Mouse (Mus musculus): ENCODE measurements around the gene Gm10681. TPM values are rescaled to one million over a fixed set of nuclear protein-coding genes. Genes with fewer than 3 reads are reported as not detected.
A peak's percentile ranks its signal among the peaks of the same experiment; 100 is the strongest.
"Not testable (repeated sequence)": the region's sequence is repeated elsewhere in the genome, so short reads cannot be mapped to it uniquely, and the experiment has no call there.

The Gm10681 gene
- not detected for total RNA-seq (2021)

DNA sequence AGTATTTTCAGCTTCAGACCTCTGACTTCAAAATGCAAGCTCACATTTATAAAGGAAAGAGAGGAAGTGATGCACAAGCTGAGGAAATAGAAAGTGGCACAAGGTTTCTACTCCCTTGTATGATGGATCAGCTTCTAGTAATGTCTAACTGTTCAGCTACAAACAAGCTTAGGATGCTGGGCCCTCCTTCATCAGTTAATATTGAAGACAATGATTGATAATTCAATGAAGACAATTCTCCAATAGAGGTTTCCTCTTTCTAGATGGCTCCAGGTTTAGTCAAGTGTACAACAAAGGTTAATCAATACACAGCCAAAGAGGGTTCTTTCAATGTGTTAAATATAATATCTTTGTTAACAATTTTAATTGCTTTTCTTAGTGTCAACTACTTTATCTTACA lies at the start of gene Gm10681:
Gm10681 (minus strand) TSS at position 101 of the 400 bp plus-strand sequence.
- DNase-seq = no peak
- intact Hi-C loops (cut with DNase I) = no loop called here

DNA sequence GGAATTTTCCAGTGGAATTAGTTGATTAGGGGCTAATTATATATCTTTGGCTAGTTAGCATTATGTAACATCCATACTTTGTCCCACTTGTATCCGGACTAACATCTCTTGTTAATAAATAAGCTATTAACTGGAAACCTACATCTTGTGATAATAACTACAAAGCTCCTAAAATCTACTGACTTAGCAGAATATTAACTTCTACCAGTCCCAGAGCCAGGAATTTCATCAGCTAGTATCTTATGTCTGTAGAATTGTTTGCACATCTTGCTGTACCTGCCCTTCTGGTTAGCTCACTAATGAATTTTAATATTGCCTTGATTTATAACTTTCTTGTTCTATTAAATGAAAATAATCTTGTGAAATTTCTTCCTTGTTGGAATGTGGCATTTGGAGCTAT lies 46.5 kb upstream of the Gm10681 start:
- no peak for DNase-seq
- intact Hi-C loops (cut with DNase I) = no loop called here

DNA sequence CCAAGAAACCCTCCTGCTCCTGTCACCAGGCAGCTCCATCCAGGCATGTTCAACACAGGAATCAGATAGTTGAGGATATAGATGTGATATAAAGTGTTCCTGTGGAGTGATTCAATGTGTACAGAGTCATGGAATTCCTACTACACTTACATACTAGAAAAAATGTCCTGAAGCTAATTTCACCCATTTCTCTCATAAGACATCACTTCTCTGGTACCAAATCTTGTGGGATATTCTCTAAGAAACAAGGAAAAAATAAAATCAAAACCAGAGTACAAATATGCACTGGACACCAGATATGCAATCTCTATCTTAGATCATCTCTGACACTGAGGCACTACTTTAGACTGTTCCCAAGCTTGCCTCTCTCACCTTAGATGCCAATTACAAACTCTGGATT lies 41.5 kb upstream of the Gm10681 start, which contains the start of gene Hsd3b5:
Hsd3b5 (minus strand) TSS at position 101 of the 400 bp plus-strand sequence.
- no peak for DNase-seq
- intact Hi-C loops (cut with DNase I) = no loop called here

DNA sequence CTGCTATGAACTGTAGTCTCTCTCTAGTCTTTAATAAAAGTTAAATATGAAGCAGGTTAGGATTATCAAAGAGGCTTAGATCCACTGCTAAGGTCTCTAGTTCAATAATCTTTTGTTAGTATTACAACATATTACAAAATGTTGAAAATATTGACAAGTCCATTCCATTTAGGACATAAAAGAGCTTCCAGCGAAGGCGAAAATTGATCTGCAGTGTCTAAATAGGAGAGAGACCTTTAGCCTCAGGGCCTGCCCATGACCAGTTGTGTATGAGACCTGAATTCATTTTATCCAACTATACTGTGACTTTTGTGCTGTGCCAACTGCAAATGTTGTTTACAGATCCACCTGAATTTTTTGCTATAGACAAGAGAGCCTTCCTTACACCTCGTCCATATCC lies 41.0 kb upstream of the Gm10681 start:
- intact Hi-C loops (cut with DNase I) = no loop called here
- DNase-seq = no peak

DNA sequence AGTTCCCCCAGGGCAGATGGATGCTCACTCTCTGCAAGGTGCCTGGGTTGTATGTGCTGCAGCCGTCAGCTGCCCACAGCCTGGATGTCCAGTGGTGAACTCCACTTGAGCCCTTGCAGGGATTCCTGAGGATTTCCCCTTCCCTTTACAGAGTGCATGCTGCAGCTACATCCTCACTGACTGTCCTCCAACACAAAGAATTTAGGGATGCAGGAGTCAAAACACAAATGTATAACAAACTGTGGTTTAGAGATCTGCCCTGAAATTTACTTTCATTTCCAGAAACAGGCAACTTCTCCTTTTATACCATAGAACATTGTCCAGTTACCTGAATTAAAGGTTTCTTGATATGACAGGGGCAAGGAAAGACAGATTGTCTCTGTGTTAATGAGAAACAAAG lies 28.2 kb upstream of the Gm10681 start:
- DNase-seq; intact Hi-C loops (cut with DNase I): not testable (repeated sequence)

DNA sequence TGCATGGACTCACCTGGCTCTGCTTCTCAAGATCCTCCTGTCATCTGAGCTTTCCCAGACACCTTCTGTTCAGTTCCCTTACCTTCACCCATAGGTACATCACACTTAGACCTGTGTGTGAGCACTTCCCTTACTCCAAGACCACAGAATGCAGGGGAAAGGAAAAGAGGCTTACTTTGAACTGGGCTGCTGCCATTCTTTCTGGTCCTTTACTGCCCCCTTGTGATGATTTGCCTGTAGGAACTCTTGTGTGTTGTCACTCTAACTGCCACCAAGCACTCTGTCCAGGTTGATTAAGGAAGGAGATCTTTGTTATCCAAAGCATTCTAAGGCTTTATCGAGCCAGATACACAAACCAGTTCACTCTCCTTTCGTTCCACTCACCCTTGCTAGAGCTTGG lies 27.6 kb upstream of the Gm10681 start:
- intact Hi-C loops (cut with DNase I); DNase-seq: not testable (repeated sequence)

DNA sequence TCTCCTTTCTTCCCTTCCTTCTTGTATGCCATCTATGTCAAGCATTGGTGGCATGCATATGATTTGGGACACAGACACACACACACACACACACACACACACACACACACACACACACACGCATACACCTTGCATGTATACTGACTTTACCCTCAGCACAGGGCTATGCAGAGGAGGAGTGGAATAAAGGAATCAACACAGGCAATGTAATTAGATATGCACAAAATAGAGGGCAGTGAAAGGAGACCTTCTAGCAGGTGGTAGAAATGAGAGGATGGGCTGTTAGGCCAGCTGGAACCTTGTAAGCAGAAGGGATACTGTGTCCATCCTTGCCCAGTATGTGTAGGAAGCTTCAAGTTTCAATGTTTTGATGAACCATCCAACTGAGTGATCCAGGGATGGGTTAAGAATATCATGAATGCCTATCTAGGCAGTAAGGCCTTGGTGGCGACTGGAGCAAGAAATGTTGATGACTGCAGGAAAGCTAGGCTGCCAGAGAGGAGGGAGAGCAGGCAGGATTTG lies 25.9 kb upstream of the Gm10681 start:
- intact Hi-C loops (cut with DNase I); DNase-seq: not testable (repeated sequence)

DNA sequence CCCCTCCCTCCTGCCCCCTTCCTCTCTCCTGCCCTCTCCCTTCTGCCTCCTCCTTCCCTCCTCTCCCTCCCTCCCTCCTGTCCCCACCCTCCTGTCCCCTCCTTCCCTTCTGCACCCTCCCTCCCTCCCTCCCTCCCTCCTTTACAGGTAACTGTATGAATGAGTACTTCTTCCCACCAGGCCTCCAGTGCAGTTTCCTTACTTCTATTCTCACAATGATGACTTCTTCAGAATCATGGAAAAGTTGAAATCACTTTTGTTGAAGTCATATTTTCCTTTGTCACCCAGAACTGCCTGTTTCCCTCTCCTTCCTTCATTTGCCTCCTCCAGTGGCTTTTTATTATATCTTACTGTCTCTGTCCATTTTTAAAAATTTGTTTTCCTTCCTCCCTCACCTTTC lies 25.4 kb upstream of the Gm10681 start:
- no peak for DNase-seq
- intact Hi-C loops (cut with DNase I) = no loop called here

DNA sequence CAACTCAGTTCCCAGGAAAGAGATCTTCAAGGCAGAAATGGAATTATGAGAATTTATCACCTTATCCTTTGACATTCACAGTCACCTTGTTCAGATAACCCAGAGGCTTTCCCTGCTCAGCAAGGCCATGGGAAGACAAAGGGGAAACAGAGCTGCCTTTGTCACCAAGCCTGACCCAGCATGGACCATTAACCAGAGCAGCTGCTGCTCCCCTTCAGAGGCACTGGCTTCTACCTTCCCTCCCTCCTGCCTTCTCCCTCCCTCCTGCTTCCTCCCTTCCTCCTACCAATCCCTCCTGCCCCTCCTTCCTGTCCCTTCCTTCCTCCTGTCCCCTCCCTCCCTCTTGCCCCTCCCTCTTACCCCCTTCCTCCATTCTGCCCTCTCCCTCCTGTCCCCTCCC lies 24.9 kb upstream of the Gm10681 start:
- intact Hi-C loops (cut with DNase I); DNase-seq: not testable (repeated sequence)

DNA sequence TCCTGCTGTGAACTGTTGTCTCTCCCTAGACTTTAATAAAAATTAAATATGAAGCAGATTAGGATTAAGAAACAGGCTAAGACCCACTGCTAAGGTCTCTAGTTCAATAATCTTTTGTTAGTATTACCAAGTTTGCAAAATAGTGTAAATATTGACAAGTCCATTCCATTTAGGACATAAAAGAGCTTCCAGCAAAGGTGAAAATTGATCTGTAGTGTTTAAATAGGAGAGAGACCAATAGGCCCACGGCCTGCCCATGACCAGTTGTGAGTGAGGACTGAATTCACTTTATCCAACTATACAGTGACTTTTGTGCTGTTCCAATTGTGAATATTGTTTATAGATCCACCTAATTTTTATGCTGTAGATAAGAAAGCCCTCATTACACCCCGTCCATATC lies 886 bp downstream of the Gm10681 start:
- no peak for DNase-seq
- intact Hi-C loops (cut with DNase I) = no loop called here

DNA sequence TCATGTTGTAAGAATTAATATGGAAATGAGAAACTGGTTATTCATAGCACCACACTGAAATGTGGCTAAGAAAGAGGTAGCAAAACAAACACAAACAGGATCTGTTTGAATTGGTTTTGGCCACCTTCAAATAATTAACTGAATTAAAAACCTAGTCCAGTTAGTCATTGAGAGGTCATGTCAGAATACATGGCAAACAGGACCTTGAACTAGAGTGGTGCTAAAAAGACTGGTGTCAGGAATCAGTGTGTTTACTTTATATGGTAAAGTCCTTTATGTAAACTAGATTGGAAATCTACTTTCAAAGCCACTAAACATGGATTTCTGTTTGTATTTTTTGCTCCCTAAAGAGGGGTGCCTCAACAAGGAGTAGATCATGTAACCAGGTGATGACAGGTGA lies 6.0 kb downstream of the Gm10681 start:
- DNase-seq; intact Hi-C loops (cut with DNase I): not testable (repeated sequence)

DNA sequence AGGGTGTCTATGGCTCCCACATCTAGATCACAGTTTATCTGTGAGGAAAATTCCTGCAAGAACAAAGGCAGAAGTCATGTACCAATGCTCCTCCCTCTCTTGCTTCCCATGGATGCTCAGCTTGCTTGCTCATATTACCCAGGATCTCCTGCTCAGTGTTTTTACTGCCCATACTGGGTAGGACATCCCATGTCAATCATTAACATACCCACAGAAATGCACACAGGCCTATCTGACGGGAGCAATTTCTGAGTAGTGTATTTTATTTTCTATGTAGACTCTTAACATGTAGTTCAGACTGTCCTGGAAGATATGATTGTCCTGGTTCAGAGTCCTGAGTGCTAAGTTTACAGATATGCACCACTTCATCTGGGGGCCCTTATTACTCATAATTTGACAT lies 6.4 kb downstream of the Gm10681 start:
- intact Hi-C loops (cut with DNase I); DNase-seq: not testable (repeated sequence)

DNA sequence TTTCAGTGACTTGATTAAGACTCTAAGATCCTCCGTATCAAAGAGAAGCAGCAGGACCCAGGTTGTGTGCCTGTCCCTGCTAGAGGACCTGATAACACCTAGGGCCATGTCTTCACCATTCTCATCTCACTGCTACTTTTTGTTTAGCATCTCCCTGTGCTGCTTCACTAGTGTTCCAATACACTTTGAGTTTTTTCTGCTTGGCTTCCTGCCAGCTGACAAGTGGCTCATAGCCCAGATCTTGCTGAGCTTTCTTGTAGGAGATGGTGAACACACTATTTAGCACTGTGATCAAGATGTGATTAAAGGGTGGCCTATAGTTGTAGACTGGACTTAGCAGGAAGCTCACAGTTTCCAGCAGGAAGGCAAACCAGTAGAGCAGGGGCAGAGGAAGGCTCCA lies 7.6 kb downstream of the Gm10681 start:
- intact Hi-C loops (cut with DNase I) = not testable (repeated sequence)
- DNase-seq = peak; percentile 26 to 36

DNA sequence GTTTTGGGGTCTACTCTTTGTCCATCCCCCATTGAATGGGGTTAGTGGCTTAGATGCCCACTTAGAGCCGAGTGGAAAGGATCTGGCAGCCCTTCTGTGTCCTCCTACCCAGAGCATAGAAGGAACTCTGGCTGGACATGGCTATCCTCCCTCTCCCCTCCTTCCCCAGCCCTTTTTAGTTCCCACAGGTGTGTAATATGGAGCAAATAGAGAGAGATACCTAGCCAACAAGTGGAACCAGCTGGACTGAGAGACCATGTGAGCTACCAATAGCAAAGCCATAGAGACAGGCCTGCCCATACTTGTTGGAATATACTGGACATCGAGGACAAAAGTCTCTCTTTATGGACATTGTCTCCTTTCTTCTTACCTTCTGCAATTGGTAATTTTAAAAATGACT lies 20.9 kb downstream of the Gm10681 start:
- intact Hi-C loops (cut with DNase I); DNase-seq: not testable (repeated sequence)

DNA sequence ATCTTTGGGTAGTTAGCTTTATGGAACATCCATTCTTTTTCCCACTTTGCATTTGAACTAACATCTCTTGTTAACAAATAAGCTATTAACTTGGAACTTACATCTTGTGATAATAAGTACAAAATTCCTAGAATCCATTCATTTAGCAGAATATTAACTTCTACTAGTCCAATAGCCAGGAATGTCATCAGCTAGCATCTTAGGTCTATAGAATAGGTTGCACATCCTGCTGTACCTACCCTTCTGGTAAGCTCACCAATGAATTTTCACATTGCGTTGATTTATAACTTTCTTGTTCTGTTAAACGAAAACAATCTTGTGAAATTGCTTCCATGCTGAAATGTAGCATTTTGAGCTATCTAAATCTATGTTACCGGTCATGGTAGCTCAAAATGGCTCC lies 23.7 kb downstream of the Gm10681 start:
- DNase-seq; intact Hi-C loops (cut with DNase I): not testable (repeated sequence)

DNA sequence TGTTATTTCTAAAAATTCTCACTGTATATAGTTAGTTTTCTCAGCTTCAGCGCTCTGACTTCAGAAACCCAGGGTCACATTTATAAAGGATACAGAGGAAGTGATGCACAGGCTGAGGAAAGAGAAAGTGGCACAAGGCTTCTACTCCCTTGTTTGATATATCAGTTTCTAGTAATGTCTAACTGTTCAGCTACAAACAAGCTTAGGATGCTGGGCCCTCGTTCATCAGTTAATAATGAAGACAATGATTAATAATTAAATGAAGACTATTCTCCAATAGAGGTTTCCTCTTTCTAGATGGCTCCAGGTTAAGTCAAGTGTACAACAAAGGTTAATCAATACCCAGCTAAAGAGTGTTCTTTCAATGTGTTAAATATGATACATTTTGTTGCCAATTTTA lies 24.8 kb downstream of the Gm10681 start:
- DNase-seq; intact Hi-C loops (cut with DNase I): not testable (repeated sequence)

DNA sequence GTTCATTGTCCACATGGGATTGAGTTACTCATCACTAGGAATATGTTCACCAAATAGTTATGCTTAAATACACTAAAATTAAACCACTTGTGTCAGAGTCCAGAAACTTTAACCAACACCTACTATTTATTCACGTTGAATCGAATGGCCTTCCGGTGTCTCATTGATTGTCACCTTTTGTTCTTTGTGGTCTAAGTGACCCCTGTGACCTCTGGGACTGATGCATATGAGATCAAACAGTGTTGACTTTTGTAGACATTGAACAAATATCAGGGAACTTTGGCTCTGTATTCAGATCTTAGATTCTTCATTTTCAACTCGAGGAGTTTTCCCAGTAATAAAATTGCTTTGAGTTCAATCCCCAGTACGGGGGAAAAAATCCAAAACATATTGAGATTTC lies 27.9 kb downstream of the Gm10681 start:
- intact Hi-C loops (cut with DNase I); DNase-seq: not testable (repeated sequence)

DNA sequence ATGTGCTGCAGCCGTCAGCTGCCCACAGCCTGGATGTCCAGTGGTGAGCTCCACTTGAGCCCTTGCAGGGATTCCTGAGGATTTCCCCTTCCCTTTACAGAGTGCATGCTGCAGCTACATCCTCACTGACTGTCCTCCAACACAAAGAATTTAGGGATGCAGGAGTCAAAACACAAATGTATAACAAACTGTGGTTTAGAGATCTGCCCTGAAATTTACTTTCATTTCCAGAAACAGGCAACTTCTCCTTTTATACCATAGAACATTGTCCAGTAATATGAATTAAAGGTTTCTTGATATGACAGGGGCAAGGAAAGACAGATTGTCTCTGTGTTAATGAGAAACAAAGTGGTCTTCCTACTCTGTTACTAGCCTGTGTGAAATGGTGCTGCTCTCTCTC lies 37.8 kb downstream of the Gm10681 start:
- intact Hi-C loops (cut with DNase I); DNase-seq: not testable (repeated sequence)

DNA sequence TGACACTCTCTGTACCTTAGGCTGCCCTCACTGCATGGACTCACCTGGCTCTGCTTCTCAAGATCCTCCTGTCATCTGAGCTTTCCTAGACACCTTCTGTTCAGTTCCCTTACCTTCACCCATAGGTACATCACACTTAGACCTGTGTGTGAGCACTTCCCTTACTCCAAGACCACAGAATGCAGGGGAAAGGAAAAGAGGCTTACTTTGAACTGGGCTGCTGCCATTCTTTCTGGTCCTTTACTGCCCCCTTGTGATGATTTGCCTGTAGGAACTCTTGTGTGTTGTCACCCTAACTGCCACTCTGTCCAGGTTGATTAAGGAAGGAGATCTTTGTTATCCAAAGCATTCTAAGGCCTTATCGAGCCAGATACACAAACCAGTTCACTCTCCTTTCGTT lies 38.4 kb downstream of the Gm10681 start:
- DNase-seq; intact Hi-C loops (cut with DNase I): not testable (repeated sequence)

DNA sequence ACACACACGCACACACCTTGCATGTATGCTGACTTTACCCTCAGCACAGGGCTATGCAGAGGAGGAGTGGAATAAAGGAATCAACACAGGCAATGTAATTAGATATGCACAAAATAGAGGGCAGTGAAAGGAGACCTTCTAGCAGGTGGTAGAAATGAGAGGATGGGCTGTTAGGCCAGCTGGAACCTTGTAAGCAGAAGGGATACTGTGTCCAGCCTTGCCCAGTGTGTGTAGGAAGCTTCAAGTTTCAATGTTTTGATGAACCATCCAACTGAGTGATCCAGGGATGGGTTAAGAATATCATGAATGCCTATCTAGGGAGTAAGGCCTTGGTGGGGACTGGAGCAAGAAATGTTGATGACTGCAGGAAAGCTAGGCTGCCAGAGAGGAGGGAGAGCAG lies 40.1 kb downstream of the Gm10681 start:
- intact Hi-C loops (cut with DNase I); DNase-seq: not testable (repeated sequence)

DNA sequence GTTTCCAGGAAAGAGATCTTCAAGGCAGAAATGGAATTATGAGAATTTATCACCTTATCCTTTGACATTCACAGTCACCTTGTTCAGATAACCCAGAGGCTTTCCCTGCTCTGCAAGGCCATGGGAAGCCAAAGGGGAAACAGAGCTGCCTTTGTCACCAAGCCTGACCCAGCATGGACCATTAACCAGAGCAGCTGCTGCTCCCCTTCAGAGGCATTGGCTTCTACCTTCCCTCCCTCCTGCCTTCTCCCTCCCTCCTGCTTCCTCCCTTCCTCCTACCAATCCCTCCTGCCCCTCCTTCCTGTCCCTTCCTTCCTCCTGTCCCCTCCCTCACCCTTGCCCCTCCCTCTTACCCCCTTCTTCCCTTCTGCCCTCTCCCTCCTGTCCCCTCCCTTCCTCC lies 41.0 kb downstream of the Gm10681 start:
- intact Hi-C loops (cut with DNase I) = not testable (repeated sequence)

DNA sequence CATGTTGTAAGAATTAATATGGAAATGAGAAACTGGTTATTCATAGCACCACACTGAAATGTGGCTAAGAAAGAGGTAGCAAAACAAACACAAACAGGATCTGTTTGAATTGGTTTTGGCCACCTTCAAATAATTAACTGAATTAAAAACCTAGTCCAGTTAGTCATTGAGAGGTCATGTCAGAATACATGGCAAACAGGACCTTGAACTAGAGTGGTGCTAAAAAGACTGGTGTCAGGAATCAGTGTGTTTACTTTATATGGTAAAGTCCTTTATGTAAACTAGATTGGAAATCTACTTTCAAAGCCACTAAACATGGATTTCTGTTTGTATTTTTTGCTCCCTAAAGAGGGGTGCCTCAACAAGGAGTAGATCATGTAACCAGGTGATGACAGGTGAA lies 63.6 kb downstream of the Gm10681 start:
- DNase-seq; intact Hi-C loops (cut with DNase I): not testable (repeated sequence)

More for the DNA sequence above, 41.0 kb downstream of the Gm10681 start:
- DNase-seq = not testable (repeated sequence)

DNA sequence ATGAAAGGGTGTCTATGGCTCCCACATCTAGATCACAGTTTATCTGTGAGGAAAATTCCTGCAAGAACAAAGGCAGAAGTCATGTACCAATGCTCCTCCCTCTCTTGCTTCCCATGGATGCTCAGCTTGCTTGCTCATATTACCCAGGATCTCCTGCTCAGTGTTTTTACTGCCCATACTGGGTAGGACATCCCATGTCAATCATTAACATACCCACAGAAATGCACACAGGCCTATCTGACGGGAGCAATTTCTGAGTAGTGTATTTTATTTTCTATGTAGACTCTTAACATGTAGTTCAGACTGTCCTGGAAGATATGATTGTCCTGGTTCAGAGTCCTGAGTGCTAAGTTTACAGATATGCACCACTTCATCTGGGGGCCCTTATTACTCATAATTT lies 64.1 kb downstream of the Gm10681 start:
- intact Hi-C loops (cut with DNase I); DNase-seq: not testable (repeated sequence)

Data from heart, postnatal 10 days (tissue).